Mouse (Mus musculus) limb, embryonic 12.5 days (tissue): Measurements from ENCODE around the gene Rragb. TPM values are rescaled to one million over a fixed set of nuclear protein-coding genes. Genes with fewer than 3 reads are reported as not detected.
"Not testable (repeated sequence)": the region's sequence is repeated elsewhere in the genome, so short reads cannot be mapped to it uniquely, and the experiment has no call there.

Source experiments
- ATAC-seq: fragments of 200-750 bp; cut with Nextera tagmentation; 2 replicates; pipeline ENCODE4 v1.8.0; 2017; ENCODE audit warnings: low read depth, moderate TSS enrichment; ENCODE audit not compliant: insufficient number of reproducible peaks, insufficient read depth, low FRiP score, low TSS enrichment
- H3K27ac ChIP-seq: fragments of 300-500 bp; sonication (generic); 2 replicates; pipeline ENCODE4 v1.5.1; 2016; ENCODE audit warnings: mild to moderate bottlenecking, moderate library complexity
- H3K27me3 ChIP-seq: fragments of 300-500 bp; sonication (generic); 2 replicates; pipeline ENCODE4 v1.6.1; 2016; ENCODE audit warnings: mild to moderate bottlenecking, moderate library complexity
- H3K36me3 ChIP-seq: fragments of 300-500 bp; sonication (generic); 2 replicates; pipeline ENCODE4 v1.6.1; 2016; ENCODE audit warnings: mild to moderate bottlenecking, moderate library complexity
- H3K4me1 ChIP-seq: fragments of 300-500 bp; sonication (generic); replicated peaks from 2 replicates; pipeline ENCODE4 v1.6.1; 2016
- H3K4me2 ChIP-seq: fragments of 300-500 bp; sonication (generic); 2 replicates; pipeline ENCODE4 v1.6.1; 2016; ENCODE audit warnings: mild to moderate bottlenecking, moderate library complexity
- H3K4me3 ChIP-seq: fragments of 300-500 bp; sonication (generic); replicated peaks from 2 replicates; pipeline ENCODE4 v1.5.1; 2016; ENCODE audit warnings: mild to moderate bottlenecking
- H3K9ac ChIP-seq: fragments of 300-500 bp; sonication (generic); replicated peaks from 2 replicates; pipeline ENCODE4 v1.6.1; 2016; ENCODE audit warnings: mild to moderate bottlenecking, moderate library complexity
- H3K9me3 ChIP-seq: fragments of 300-500 bp; sonication (generic); 2 replicates; pipeline ENCODE4 v1.6.1; 2016; ENCODE audit warnings: mild to moderate bottlenecking, moderate library complexity
- WGBS: fragments of 180-500 bp; shearing (Covaris S2); methylation state at CpG from one replicate; pipeline ENCODE4 v1.1.7; 2016; 5-methylcytosine and 5-hydroxymethylcytosine counted together
- polyA plus RNA-seq: library from polyadenylated mRNA; unstranded; fragments of >200 nt; fragmentation: Nextera tagmentation; extraction: Ambion mirVana; gene quantifications from 2 replicates; pipeline ENCODE4 v1.2.1, GENCODE M21; 2016

Gene Rragb
- 4.4 and 5.1 TPM in 2 replicates for polyA plus RNA-seq

DNA sequence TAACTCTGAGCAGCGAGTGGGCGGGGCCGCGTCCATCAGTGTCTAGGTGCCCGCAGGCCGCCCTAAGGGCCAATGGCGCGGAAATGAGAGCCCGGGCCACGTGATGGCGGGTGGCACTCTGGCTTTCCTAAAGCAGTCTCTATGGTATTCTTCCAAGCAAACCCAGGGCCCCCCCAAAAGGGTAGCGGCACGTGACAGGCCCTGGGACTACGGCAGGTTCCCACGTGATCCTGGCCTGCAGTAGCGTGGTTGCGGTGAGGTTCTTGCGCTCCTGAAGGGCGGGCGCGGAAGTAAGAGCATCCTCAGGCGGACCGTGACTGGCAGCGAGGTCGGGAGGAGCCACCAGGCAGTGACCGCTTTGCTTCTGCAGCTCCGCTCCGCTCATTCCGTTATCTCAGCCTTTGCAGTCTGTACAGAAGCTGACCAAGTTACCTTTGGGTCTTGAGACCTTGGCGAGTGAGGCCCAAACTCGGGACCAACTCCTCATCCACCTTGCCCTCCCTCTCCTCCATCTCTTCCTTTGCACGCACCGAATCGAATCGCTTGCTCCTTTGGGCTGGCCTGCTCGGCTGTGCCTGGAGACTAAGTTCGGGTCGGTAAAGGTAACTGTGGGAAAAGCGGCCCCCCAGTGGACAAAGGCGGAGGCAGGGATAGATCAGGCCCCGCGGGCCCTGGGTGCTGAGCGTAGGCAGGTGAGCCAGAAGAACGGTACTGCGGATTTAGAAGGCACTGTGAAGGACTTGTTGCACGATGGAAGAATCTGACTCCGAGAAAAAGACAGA, at the start of gene Rragb:
TSS of gene Rragb (plus strand) at position 248 of the 782 bp plus-strand sequence.
- peaks cover 18% of the 10 kb centered on the region for H3K27me3 ChIP-seq
- peak; percentile 98 for ATAC-seq
- H3K4me1 ChIP-seq: no peaks in the 10 kb centered on the region
- WGBS: 17% methylated on average over 46 of the region's 47 CpGs
- no peaks in the 10 kb centered on the region for H3K36me3 ChIP-seq
- no peaks in the 10 kb centered on the region for H3K9me3 ChIP-seq
- 0 out of 2 replicates have a peak within 1 kb of the TSS, but pooled peaks have one; percentile 23 for H3K27ac ChIP-seq
- peak within 1 kb of the TSS; percentile 59 for H3K9ac ChIP-seq
- peak within 1 kb of the TSS; percentile 45 for H3K4me3 ChIP-seq
- peak within 1 kb of the TSS; percentile 55 for H3K4me2 ChIP-seq

DNA sequence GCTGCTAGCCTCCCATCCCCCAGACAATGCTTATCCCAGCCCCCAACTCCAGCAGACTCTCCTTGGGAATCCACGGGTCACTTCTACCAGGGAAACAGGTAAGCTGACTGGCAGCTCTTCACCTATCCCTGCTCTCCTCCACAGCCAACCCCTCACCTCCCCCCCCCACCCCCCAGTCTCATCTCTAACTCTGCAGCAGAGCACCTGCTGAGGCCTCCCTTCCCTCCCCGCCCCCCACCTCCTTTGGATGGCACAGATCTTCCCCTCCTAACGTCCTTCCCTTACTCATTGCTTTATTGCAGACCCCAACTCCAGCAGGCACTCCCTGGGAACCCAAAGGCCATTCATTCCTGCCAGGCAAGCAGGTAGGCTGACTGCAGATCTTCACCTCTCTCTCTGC, 21.3 kb upstream of the Rragb start, which contains the start of gene Foxr2:
TSS of gene Foxr2 (plus strand) at position 301 of the 400 bp plus-strand sequence.
- Histone ChIP-seq H3K36me3 (no peaks in the 10 kb centered on the region), H3K4me1 (no peaks in the 10 kb centered on the region), H3K27me3 (peaks cover 18% of the 10 kb centered on the region), H3K4me3 (no peak within 1 kb of the TSS), H3K4me2 (no peak within 1 kb of the TSS), H3K9me3 (no peaks in the 10 kb centered on the region), H3K27ac (no peak within 1 kb of the TSS), H3K9ac (no peak within 1 kb of the TSS)
- ATAC-seq: no peak
- 17% methylated on average over 3 of the region's 3 CpGs for WGBS

DNA sequence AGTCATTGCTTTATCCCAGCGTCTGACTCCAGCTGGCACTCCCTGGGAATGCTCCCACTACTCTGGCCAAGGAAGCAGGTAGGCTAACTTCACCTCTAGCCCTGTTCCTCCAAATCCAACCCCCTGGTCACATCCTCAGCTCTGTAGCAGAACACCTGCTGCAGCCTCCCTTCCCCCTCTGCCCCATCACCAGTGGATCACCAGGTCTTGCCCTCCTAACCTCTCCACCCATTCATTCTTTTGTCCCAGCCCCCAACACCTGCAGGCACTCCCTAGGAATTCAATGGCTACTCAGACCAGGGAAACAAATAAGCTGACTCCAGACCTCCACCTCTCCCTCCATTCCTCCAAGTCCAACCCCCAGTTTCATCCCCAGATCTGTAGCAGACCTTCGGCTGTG, 20.8 kb upstream of the Rragb start:
- no peak for ATAC-seq
- no peaks in the 10 kb centered on the region for H3K4me1 ChIP-seq
- 29% methylated on average over 2 of the region's 2 CpGs for WGBS
- H3K27ac ChIP-seq: no peak overlapping the region
- no peak overlapping the region for H3K4me3 ChIP-seq
- no peak overlapping the region for H3K9ac ChIP-seq
- H3K9me3 ChIP-seq: no peaks in the 10 kb centered on the region
- no peak overlapping the region for H3K4me2 ChIP-seq
- no peaks in the 10 kb centered on the region for H3K36me3 ChIP-seq
- H3K27me3 ChIP-seq: peaks cover 18% of the 10 kb centered on the region

DNA sequence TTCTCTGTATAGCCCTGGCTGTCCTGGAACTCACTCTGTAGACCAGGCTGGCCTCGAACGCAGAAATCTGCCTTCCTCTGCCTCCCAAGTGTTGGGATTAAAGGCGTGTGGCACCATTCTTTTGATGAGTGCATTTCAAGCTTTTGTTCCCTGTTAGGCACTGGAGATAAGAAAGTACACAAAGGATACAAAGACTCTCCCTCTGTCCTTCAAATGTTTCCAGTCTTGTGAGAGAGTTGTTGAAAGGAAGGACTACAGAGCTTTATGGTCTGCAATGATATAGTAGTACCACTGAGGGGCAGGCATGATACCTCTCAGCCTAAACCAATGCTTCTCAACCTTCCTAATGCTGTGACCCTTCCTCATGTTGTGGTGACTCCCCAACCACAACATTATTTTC, 2.9 kb downstream of the Rragb start:
- no peak for ATAC-seq
- Histone ChIP-seq H3K36me3 (no peaks in the 10 kb centered on the region), H3K4me2 (no peak overlapping the region), H3K4me3 (no peak overlapping the region), H3K9ac (no peak overlapping the region), H3K9me3 (no peaks in the 10 kb centered on the region), H3K27me3 (peaks cover 18% of the 10 kb centered on the region), H3K4me1 (no peaks in the 10 kb centered on the region), H3K27ac (no peak overlapping the region)
- 88% methylated on average over 3 of the region's 3 CpGs for WGBS

DNA sequence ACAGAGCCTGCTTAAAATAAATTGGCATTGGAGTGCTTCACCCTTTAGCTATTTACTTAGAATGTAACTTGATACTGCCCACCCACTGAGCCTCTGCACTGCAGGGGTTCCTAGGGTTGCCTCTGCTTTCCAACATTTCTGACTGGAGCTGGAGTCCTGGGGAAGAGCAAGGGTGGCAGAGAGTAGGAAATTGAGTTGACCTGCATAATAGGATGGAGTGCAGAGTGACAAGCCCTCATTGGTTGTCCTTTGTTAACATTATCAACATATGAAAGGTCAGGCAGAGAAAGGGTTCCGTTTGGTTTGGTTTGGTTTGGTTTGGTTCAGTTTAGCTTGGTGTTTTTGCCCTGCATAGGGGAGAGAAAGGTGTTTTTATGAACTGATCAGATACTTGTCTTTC, 12.0 kb downstream of the Rragb start:
- H3K9ac ChIP-seq: no peak overlapping the region
- ATAC-seq: no peak
- no peak overlapping the region for H3K4me2 ChIP-seq
- H3K27ac ChIP-seq: no peak overlapping the region
- no peak overlapping the region for H3K4me3 ChIP-seq
- no peaks in the 10 kb centered on the region for H3K4me1 ChIP-seq
- no peaks in the 10 kb centered on the region; the same call in 1 of the 2 replicates for H3K36me3 ChIP-seq
- WGBS: 43% methylated on average over 1 of the region's 1 CpGs
- no peaks in the 10 kb centered on the region for H3K27me3 ChIP-seq
- no peaks in the 10 kb centered on the region for H3K9me3 ChIP-seq

DNA sequence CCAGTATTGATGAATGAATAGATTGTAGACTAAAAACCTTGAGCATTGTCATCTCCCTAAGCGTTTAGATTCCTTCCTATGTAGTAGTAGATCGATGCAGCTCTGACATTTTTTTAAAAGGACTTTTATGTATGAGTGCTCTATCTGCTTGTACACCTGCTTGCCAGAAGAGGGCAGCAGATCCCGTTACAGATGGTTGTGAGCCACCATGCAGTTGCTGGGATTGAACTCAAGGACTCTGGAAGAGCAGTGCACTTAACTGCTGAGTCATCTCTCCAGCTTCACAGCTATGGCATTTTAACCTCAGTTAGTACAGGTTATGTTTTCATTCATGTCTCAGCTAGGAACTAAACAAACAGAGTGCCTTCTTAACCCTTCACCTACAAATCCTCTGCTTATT, 15.5 kb downstream of the Rragb start:
- Histone ChIP-seq H3K4me2 (no peak overlapping the region), H3K27ac (no peak overlapping the region), H3K4me1 (no peaks in the 10 kb centered on the region), H3K4me3 (no peak overlapping the region), H3K36me3 (no peaks in the 10 kb centered on the region; the same call in 1 of the 2 replicates), H3K27me3 (no peaks in the 10 kb centered on the region), H3K9me3 (no peaks in the 10 kb centered on the region), H3K9ac (no peak overlapping the region)
- WGBS: 50% methylated on average over 3 of the region's 3 CpGs
- ATAC-seq: no peak

DNA sequence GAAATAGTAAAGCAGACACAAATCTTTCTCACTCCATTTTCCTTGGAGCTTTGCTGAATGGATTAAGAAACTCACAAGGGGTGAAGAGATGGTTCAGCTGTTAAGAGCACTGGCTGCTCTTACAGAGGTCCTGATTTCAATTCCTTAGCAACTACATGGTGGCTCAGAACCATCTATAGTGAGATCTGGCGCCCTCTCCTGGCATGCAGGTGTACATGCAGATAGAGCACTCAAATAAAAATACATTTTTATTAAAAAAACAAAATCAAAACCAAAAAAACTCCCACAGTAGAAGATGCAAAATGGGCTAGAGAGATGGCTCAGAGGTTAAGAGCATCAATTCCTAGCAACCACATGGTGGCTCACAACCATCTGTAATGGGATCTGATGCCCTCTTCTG, 35.0 kb downstream of the Rragb start:
- Histone ChIP-seq H3K9me3 (no peaks in the 10 kb centered on the region), H3K4me2 (no peak overlapping the region), H3K4me3 (no peak overlapping the region), H3K27me3 (no peaks in the 10 kb centered on the region), H3K4me1 (no peaks in the 10 kb centered on the region), H3K36me3 (no peaks in the 10 kb centered on the region), H3K27ac (no peak overlapping the region), H3K9ac (no peak overlapping the region)
- 33% methylated on average over 1 of the region's 1 CpGs for WGBS
- no peak for ATAC-seq

DNA sequence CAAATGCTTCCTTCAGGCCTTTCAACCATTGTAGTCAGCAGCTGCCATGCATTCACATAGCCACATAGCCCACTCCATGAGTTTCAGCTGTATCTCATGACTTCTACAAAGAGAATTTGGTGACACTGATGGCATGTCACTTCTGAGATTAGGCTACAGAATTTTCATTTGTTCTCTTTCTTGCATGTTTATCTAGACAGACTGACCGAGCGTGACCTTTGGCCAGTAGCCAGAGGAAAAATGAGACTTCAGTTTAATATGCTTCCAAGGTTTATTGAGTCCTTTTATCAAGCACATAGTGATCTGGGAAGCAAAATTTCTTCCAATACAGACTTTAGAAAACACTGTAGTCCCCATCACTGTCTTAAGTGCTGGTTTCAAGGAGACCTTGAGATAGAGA, 42.4 kb downstream of the Rragb start:
- Histone ChIP-seq H3K4me1 (no peaks in the 10 kb centered on the region), H3K9me3 (no peaks in the 10 kb centered on the region), H3K36me3 (no peaks in the 10 kb centered on the region), H3K4me2 (no peak overlapping the region), H3K9ac (no peak overlapping the region), H3K27me3 (no peaks in the 10 kb centered on the region), H3K27ac (no peak overlapping the region), H3K4me3 (no peak overlapping the region)
- 91% methylated on average over 2 of the region's 2 CpGs for WGBS
- no peak for ATAC-seq

DNA sequence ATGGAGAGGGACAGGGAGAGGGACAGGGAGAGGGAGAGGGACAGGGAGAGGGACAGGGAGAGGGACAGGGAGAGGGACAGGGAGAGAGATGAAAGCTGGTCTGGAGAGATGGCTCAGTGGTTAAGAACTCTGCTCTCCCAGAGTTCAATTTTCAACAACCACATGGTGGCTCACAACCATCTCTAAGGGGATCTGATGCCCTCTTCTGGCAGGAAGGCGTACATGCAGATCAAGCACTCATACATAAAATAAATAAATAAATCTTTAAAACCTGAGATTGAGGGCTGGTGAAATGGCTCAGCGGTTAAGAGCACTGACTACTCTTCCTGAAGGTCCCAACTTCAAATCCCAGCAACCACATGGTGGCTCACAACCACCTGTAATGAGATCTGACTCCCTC, 59.4 kb downstream of the Rragb start:
- not testable (repeated sequence) for H3K9ac ChIP-seq, H3K4me2 ChIP-seq, H3K27me3 ChIP-seq, H3K4me1 ChIP-seq, H3K36me3 ChIP-seq, H3K4me3 ChIP-seq, H3K27ac ChIP-seq, ATAC-seq, H3K9me3 ChIP-seq
- 75% methylated on average over 2 of the region's 2 CpGs for WGBS

DNA sequence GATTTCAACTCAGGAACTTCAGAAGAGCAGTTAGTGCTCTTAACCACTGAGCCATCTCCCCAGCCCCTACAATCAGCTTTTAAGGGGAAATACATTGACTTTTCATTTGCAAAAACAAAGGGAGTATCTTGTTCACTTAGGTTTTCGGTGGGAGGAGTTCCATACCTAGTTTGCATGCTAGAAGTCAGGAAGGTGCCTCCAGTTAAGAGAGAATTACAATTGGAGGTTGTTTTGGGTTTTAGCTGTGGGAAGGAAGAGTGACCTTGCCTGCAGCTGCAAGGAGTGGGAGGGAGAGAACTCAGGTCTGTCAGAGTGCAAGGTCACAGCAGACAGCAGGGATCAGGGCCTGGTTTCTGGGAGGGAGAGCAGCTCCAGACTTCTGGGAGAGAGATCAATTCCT, 71.3 kb downstream of the Rragb start:
- Histone ChIP-seq H3K9ac (no peak overlapping the region), H3K27me3 (peaks cover 6% of the 10 kb centered on the region; the same call in 1 of the 2 replicates), H3K4me3 (no peak overlapping the region), H3K9me3 (no peaks in the 10 kb centered on the region), H3K36me3 (no peaks in the 10 kb centered on the region), H3K4me1 (no peaks in the 10 kb centered on the region), H3K27ac (no peak overlapping the region), H3K4me2 (no peak overlapping the region)
- 70% methylated on average over 1 of the region's 1 CpGs for WGBS
- ATAC-seq: no peak
